Mouse (Mus musculus): ENCODE data around the gene Cntnap2.
A peak's percentile ranks its signal among the peaks of the same experiment; 100 is the strongest.
"Not testable (repeated sequence)": the region's sequence is repeated elsewhere in the genome, so short reads cannot be mapped to it uniquely, and the experiment has no call there.

Cntnap2 gene

GRCm38 (mm10) chr6:47182252-47182651 lies 2123.1 kb downstream of the Cntnap2 start:
- DNase-seq: no peak

GRCm38 (mm10) chr6:47182756-47183155 lies 2123.6 kb downstream of the Cntnap2 start:
- DNase-seq: no peak

GRCm38 (mm10) chr6:47183850-47184249 lies 2124.7 kb downstream of the Cntnap2 start:
- DNase-seq: not testable (repeated sequence)

DNA sequence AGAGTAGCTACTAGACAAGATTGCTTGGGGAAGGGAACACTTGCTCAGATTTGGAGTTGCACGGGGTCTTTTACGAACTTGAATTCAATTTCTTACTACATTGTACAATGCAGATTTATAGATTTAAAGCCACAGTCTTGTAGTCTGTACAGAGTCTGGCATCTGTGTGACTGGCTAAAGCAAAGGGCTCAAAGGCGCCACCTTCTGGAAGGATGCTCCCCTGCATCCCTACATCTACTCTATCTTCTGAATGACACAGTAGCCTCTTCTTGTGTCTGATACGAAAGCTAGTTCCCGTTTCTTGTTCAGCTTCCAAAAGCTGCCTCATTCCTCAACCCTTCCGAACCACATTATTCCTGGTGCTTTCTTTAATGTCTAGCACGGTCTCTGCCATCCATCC lies 2129.0 kb downstream of the Cntnap2 start:
- peak; percentile 61 to 65 for DNase-seq

DNA sequence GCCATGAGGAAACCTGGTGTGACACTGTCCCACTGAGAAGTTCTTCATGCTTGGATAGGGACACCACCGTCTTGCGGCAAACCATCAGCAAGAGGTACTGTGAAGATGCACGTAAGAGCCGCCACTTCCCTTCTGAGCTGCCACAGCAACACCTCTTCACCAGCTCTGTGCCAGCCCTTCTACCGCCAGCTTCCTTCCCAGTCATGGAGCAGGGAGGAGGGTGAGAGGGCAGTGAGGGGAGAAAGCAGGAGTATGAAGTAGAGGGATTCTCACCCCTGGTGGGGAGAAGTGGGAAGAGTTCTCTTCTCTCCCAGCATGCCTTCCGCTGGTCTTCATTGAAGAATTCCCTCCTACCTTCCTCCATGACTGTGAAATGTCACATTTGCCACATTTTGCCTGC lies 2129.4 kb downstream of the Cntnap2 start:
- DNase-seq: not testable (repeated sequence)

DNA sequence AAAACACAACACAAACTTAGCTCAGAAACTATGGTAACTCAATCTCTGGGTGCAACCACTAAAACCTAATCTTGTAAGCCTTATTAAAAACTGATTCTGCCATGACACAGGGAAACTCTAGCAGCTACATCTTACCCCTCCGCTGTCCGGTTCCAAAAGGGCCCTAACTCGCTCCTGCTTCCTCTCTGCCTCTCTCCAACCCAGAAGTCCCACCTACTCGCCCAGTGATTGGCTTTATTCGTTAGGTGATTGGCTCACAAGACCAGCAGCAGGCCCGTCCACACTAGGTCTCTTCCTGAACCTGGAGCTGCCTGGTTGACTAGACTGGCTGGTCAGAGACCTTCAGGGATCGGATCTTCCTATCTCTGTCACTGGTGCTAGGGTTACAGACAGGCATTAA lies 2131.1 kb downstream of the Cntnap2 start:
- DNase-seq: no peak

DNA sequence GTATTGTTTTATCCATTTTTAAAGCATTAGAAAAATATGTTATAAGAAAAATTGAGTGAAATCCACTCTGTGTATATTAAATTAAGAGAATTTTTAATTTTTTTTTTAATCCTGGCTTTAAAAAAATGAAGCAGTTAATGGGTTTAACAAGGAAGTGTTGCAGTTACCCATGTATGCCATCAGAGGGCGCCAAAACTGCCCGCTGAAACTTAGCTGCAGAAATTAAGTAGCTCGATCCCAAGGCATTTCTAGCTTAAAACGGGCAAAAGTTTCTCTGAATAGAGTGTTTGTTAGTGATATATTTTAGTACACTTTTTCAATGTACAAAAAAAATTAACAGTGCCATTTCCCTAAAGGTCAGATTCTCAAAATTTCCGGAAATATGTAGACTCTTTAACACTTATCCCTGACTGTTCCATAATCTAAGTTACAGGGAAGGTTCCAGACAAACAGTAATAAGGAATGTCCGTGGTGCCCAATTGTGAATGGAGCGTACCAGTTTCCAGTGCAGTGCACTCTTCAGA lies 2132.2 kb downstream of the Cntnap2 start:
- peak; percentile 70 to 71 for DNase-seq

DNA sequence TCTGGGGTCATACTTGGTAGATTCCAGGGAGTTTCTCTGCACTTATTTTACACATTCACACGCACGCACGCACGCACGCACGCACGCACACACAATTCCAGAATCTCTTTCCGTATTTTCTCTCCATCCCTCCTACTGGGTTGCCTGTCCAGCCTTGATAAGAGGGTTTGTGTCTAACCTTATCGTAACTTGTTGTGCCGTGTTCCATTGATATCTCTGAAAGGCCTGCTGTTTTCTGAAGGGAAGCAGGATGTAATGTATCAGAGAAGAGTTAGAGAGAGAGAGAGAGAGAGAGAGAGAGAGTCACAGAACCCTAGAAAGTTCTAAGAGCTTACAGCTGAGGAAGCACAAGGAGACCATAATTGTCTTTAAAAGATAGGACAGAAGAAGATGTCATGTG lies 2132.8 kb downstream of the Cntnap2 start:
- DNase-seq: no peak

GRCm38 (mm10) chr6:47192478-47192877 lies 2133.3 kb downstream of the Cntnap2 start:
- no peak for DNase-seq

DNA sequence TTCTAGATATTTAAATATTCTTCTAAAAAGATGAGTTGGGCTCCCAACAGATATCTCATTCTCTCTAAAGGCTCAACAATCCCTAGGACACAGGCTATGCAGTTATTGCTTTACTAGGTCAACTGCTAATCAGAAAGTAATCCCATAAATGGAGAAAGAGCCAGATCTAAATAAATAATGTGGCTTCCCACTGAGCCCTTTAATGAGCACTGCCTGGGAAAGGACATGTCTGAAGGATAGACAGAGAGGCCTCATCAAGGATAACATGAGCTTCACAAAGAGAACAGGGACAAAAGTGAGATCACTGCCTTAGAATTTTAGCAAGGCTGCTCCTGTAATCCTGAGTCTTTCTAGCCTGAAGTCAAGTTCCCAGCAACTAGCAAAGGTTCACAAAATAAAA lies 2138.4 kb downstream of the Cntnap2 start:
- DNase-seq: no peak

DNA sequence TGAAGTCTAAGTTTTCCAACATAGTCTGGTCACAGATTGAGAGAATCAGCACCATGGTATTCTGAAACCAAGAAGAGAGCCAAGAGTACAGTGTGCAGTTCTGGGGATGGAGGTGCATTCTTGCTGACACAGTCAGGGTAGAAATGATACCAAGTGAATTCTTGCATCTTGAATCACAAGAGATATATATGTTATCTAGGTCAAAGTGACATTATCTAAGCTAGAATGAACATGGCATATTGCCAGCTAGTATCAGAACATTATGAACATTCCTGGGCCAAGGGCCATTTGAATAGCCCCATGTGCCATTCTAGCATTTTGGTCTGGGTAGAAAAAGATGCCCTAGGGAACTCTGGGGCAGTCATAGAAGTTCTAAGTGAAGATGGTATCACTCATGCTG lies 2141.5 kb downstream of the Cntnap2 start:
- no peak for DNase-seq

- no peak for DNase-seq
Observed at GRCm38 (mm10) chr6:47208031-47208430, 2148.9 kb downstream of the Cntnap2 start.

DNA sequence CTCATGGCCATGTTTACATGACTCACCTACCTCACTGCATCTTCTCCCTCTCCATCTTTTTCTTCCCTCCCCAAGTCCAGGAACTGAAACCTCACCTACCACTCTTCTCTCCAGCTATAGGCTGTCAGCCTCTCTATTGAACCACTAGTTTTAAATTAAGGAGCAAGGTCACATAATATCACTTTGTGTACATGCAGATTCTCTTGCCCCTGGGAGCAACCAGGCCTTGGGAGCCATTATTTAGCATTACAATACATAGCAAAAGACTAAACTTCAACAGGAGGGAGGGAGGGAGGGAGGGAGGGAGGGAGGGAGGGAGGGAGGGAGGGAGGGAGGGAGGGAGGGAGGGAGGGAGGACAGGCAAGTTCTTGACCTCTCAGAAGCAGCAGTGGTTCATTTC lies 2155.6 kb downstream of the Cntnap2 start:
- DNase-seq: no peak

DNA sequence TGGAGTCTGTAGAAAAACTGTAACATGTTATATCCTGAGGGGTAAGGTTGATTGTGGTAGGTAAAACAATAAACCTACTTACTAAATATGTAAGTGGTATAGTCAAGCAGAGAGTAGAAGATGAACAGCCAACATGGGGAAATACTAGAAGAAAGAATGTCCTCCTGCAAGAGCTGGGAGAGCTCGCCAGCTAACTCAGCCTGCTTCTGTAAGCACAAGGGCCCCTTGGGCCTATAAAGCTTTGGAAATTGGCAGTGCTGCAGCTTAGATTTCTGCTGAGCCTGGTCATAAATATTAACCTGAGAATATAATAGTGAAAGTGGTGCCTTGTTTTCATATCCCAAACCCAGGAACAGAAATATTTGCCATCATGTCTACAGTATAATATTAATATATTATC lies 2164.4 kb downstream of the Cntnap2 start:
- not testable (repeated sequence) for DNase-seq

DNA sequence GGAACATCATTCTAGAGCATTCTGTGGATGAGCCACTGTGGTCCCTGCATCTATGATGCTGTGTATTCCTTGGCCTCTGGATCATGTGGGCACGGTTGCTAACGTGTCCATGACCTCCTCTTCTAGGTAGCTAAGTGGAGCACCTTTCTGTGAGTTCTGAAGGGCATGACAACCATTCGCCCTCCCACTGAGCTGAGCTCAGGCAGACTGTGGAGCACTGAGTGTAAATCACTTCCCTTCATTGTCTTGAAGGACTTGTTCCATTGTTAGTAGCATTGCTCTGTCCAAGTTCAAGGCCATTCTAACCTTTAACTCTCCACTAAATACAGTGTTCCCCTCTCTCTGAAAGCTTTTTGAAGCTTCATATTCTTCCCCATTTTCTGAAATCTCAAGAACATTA lies 2166.2 kb downstream of the Cntnap2 start:
- not testable (repeated sequence) for DNase-seq

DNA sequence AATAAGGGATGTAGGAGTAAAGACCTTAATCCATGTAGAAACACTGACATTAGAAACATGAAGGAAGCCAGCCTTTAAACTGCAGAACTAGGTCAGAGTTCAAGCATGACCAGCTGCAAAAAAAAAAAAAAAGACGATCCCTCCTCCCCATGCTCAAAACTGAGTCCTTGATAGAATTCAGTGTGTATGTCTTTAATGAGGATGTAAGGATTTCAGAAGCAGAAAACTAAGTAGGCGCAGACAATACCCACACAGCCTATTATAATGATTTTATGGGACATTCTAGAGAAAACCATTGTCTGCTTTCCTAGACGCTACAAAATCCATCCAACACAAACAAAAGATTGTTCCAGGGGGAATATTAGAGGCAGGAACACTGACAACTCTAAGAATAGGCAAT lies 2168.4 kb downstream of the Cntnap2 start:
- no peak for DNase-seq

DNA sequence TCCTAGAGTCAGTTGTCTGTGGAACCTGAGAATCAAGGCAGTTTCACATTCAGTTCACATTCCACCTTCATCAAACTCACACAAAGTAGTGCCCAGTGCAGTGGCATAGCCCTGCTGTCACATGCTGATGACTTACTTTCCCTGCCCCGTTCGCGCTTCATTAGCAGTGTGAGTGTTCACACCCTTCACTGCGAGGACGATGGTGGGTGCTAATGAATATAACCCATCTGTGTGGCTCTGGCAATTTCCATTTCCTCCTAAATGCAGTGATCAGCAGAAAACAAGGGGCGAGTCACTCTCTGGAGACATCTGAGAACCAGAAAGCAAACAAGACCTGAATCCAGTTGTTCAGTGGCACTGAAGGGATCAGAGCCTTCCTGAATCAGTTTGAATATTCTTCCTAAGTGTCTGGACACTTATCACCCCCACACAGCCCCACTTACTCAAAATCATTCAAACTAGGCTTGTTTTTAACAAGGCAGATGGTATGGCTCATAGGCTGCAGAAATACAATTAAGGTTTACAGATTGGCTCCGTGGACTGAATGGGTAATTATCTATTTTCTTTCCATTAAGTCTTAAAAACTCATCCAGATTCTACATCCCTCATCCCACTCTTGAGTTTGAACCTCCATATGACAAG lies 2169.6 kb downstream of the Cntnap2 start:
- DNase-seq: peak; percentile 8 to 27

- peak; percentile 69 to 75 for DNase-seq
Observed at GRCm38 (mm10) chr6:47231513-47231912, 2172.4 kb downstream of the Cntnap2 start.

GRCm38 (mm10) chr6:47239376-47239921 lies 2180.3 kb downstream of the Cntnap2 start:
- DNase-seq: peak; percentile 15 to 26

DNA sequence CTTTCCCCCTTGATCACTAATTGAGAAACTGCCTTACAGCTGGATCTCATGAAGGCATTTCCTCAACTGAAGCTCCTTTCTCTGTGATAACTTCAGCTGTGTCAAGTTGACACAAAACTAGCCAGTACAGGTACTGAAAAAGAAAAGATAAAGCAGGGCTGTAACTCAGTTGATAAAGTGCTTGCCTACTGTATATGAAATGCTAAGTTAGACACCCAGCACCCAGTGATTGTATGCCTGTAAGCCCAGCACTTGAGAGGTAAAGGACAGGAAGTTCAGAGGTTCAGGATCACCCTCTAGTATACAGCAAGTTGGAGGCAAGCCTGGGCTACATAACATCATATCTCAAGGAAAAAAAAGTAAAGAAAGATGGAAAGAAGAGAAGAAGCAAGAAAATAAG lies 2182.2 kb downstream of the Cntnap2 start:
- no peak for DNase-seq

GRCm38 (mm10) chr6:47243863-47244606 lies 2184.9 kb downstream of the Cntnap2 start:
- DNase-seq: peak; percentile 53 to 61

GRCm38 (mm10) chr6:47244642-47245041 lies 2185.5 kb downstream of the Cntnap2 start:
- no peak for DNase-seq

DNA sequence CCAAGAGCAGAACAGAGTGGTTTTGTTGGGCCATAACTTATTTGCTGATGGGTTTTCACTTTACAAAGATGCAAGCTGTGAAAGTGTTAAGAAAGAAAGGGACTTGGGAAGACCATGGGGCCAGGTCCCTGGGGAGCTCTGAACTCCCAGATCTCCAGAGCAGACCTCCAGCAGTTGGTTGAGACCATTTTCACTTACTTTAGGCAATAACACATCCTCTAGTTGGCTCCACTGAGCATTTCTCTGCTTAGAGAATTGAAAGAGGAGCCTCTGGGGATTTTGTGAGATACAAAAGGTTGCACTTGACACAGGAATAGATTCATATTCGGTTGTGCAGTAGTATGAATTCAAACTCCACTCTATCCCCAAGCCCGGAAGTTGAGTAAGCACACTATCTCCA lies 2196.1 kb downstream of the Cntnap2 start:
- DNase-seq: no peak

All from cerebellum, postnatal 10 days (tissue).